Mouse (Mus musculus): ENCODE results near the gene Afap1. TPM values are rescaled to one million over a fixed set of nuclear protein-coding genes. Genes with fewer than 3 reads are reported as not detected.

Gene Afap1
- polyA plus RNA-seq, 1 experiment, result 12.4 TPM

DNA sequence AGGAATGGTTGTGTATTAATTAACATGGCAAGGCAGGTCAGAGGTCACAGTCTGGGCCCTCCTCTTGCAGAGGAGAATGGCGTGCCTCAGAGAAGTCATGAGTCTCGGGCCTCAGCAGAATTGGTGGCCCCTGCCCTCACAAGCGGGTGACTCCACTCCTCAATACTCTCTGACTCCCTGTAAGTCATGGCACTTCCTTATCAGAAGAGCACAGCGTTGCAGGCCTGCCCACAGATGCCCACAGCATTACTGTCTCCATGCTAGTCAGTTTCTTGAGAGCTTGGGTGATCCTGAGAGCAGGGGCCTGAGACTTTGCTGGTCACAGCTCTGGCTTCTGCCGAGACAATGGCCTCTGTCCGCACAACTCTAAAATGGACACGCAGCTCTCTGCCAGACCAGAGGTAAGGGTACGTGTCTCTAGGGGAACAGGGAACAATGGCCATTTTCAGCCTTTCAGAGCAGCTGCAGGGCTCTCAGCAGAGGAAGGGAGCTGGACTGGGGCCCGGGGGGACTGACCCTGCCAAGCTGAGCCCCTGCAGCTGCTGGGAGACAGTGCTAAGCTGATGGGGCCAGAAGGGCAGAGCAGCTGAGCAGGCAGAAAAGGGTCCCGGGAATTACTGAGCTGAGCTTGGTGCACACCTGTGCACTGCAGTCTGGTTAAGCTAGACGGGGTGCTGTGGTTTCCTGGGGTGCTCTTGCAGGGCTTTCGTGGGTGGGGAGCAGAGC is 77.4 kb downstream of the Afap1 start:
- no peak overlapping the region for H3K4me3 ChIP-seq
- H3K36me3 ChIP-seq (ENCODE audit: control insufficient read depth, insufficient read depth), result peaks cover 32% of the 10 kb centered on the region
- no peaks in the 10 kb centered on the region for H3K27me3 ChIP-seq (ENCODE audit: control insufficient read depth, insufficient read depth, insufficient read length)
- TF ChIP-seq SRF (IDR thresholded peaks at IDR 0.05; ENCODE audit: control insufficient read depth, insufficient read length, low read depth), result no peak
- TF ChIP-seq MYOG (IDR thresholded peaks at IDR 0.05; ENCODE audit: control insufficient read depth in 1 of 3, insufficient read depth in 1 of 3, insufficient read length in 2 of 3, low read depth in 2 of 3), result peak; percentile 80 to 97 (median 96)
- peak; percentile 19 to 95 (median 91) for TF ChIP-seq MYOD1 (IDR thresholded peaks at IDR 0.05; ENCODE audit: control insufficient read depth in 1 of 3, insufficient read length in 2 of 3, low read depth in 2 of 3)
- TF ChIP-seq CEBPB (IDR thresholded peaks at IDR 0.05; ENCODE audit: insufficient read depth, poor library complexity, severe bottlenecking), result no peak
- peak; percentile 75 for TF ChIP-seq TCF3 (IDR thresholded peaks at IDR 0.05; ENCODE audit: insufficient read length, low read depth)
- peak; percentile 75 for TF ChIP-seq TCF12 (IDR thresholded peaks at IDR 0.05; ENCODE audit: insufficient read depth, poor library complexity, severe bottlenecking)
- no peak overlapping the region for H3ac ChIP-seq (ENCODE audit: control insufficient read depth, insufficient read length)
- H3K4me2 ChIP-seq (ENCODE audit: low read depth), result no peak overlapping the region
- no peaks in the 10 kb centered on the region for H3K79me2 ChIP-seq (ENCODE audit: control insufficient read depth, insufficient read depth)

DNA sequence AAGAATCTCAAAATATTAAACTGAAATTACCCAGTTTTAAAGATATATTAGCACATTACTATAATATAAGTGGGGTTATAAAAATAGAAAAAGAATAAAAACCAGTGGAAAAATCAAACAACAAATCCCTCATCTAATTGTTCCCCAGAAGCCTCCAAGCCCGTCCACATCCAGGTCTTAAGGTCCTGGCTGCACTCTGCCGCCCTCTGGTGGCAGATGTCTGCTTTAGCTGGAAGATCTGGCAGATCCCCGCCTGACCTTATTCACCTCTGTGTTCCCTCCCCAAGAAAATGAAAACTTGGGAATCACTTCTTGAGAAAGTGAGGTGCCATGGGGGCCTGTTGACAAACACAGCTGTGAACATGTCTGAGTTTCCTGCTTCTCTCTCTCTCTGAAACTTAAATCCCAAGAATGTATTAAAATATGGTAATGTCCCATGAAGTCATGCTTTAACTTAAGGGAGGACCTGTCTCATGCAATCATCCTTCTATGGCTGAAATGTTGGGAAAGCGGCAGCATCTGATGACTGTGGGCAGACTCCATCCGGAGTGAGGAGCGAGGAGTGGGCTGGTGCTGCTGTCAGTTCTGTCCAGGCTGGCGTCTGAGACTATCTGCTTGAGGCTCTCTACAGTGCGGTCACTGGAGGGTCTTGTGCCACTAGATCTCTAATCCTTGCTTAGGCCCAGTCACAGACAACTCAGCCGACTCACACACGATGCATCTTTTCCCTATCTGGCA is 78.9 kb downstream of the Afap1 start:
- Histone ChIP-seq H3K4me3 (no peak overlapping the region), H3K27me3 (ENCODE audit: control insufficient read depth, insufficient read depth, insufficient read length) (no peaks in the 10 kb centered on the region), H3K4me2 (ENCODE audit: low read depth) (no peak overlapping the region), H3ac (ENCODE audit: control insufficient read depth, insufficient read length) (no peak overlapping the region), H3K79me2 (ENCODE audit: control insufficient read depth, insufficient read depth) (no peaks in the 10 kb centered on the region), H3K36me3 (ENCODE audit: control insufficient read depth, insufficient read depth) (peaks cover 39% of the 10 kb centered on the region)
- TF ChIP-seq POLR2A (IDR thresholded peaks at IDR 0.05; ENCODE audit: insufficient read length, low read depth) (no peak), USF1 (IDR thresholded peaks at IDR 0.05; ENCODE audit: low read depth) (no peak), MYOD1 (IDR thresholded peaks at IDR 0.05; ENCODE audit: control insufficient read depth in 1 of 3, insufficient read length in 2 of 3, low read depth in 2 of 3) (no peak), TCF3 (IDR thresholded peaks at IDR 0.05; ENCODE audit: insufficient read length, low read depth) (no peak), CEBPB (IDR thresholded peaks at IDR 0.05; ENCODE audit: insufficient read depth, poor library complexity, severe bottlenecking) (peak; percentile 77; the same call in 1 of the 2 replicates), TCF12 (IDR thresholded peaks at IDR 0.05; ENCODE audit: insufficient read depth, poor library complexity, severe bottlenecking) (no peak), MAX (IDR thresholded peaks at IDR 0.05; ENCODE audit: low read depth) (no peak), POLR2AphosphoS2 (IDR thresholded peaks at IDR 0.05; ENCODE audit: insufficient read length, low read depth) (peak; percentile 41), MYOG (IDR thresholded peaks at IDR 0.05; ENCODE audit: control insufficient read depth in 1 of 3, insufficient read depth in 1 of 3, insufficient read length in 2 of 3, low read depth in 2 of 3) (no peak), SRF (IDR thresholded peaks at IDR 0.05; ENCODE audit: control insufficient read depth, insufficient read length, low read depth) (no peak), E2F4 (IDR thresholded peaks at IDR 0.05; ENCODE audit: insufficient read depth) (no peak), REST (IDR thresholded peaks at IDR 0.05; ENCODE audit: insufficient read depth, insufficient read length) (no peak)

DNA sequence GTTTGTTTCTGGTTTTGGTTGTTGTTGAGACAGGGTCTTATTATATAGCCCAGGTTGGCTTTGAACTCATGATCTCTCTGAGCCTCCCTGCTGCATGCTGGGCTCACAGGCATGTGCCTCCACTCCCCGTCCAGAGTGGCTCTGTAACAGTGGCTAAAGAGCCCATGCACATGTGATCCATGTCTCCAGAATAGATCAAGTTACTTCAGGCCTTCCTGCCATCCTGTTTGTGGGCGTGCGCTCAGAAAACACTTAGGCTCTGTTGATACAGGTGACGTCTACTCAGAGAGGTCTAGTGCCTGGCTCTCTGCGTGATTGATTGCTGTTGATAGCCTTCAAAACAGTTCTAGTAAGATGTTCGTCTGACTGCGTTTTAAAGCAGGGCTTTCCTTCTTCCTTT is 79.6 kb downstream of the Afap1 start:
- Histone ChIP-seq H3K36me3 (ENCODE audit: control insufficient read depth, insufficient read depth) (peaks cover 35% of the 10 kb centered on the region), H3K4me3 (no peak overlapping the region), H3ac (ENCODE audit: control insufficient read depth, insufficient read length) (no peak overlapping the region), H3K27me3 (ENCODE audit: control insufficient read depth, insufficient read depth, insufficient read length) (no peaks in the 10 kb centered on the region), H3K4me2 (ENCODE audit: low read depth) (peak overlapping the region; percentile 64), H3K79me2 (ENCODE audit: control insufficient read depth, insufficient read depth) (no peaks in the 10 kb centered on the region)
- TF ChIP-seq MYOD1 (IDR thresholded peaks at IDR 0.05; ENCODE audit: control insufficient read depth in 1 of 3, insufficient read length in 2 of 3, low read depth in 2 of 3) (peak in 1 of 3 experiments; percentile 5), CEBPB (IDR thresholded peaks at IDR 0.05; ENCODE audit: insufficient read depth, poor library complexity, severe bottlenecking) (no peak), MAX (IDR thresholded peaks at IDR 0.05; ENCODE audit: low read depth) (peak; percentile 28), MYOG (IDR thresholded peaks at IDR 0.05; ENCODE audit: control insufficient read depth in 1 of 3, insufficient read depth in 1 of 3, insufficient read length in 2 of 3, low read depth in 2 of 3) (no peak), POLR2AphosphoS2 (IDR thresholded peaks at IDR 0.05; ENCODE audit: insufficient read length, low read depth) (no peak), TCF12 (IDR thresholded peaks at IDR 0.05; ENCODE audit: insufficient read depth, poor library complexity, severe bottlenecking) (no peak), POLR2A (IDR thresholded peaks at IDR 0.05; ENCODE audit: insufficient read length, low read depth) (no peak), TCF3 (IDR thresholded peaks at IDR 0.05; ENCODE audit: insufficient read length, low read depth) (no peak), USF1 (IDR thresholded peaks at IDR 0.05; ENCODE audit: low read depth) (peak; percentile 33), SRF (IDR thresholded peaks at IDR 0.05; ENCODE audit: control insufficient read depth, insufficient read length, low read depth) (peak; percentile 16), E2F4 (IDR thresholded peaks at IDR 0.05; ENCODE audit: insufficient read depth) (no peak), REST (IDR thresholded peaks at IDR 0.05; ENCODE audit: insufficient read depth, insufficient read length) (no peak)

DNA sequence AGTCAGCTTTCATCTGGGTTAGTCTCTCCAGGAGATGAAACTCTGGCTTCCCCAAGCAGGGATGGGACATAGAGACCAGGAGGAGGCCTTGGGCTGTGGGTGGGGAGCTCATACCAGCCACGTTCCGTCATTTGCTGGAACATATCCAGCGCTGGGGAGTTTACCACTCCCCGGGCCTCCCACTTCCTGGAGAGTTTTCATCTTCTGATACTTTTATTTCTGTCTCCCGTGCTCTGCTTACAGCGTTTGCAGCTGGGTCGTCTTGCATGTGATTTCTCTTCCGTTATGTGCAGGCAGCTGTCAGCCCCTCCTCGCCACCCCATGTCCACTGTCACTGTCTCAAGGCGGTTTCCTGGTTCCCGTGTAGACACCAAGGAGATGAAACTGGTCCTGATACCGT is 80.7 kb downstream of the Afap1 start:
- TF ChIP-seq TCF12 (IDR thresholded peaks at IDR 0.05; ENCODE audit: insufficient read depth, poor library complexity, severe bottlenecking) (no peak), MYOG (IDR thresholded peaks at IDR 0.05; ENCODE audit: control insufficient read depth in 1 of 3, insufficient read depth in 1 of 3, insufficient read length in 2 of 3, low read depth in 2 of 3) (peak in 2 of 3 experiments; percentile 66 to 70), MYOD1 (IDR thresholded peaks at IDR 0.05; ENCODE audit: control insufficient read depth in 1 of 3, insufficient read length in 2 of 3, low read depth in 2 of 3) (peak in 2 of 3 experiments; percentile 54 to 83)
- Histone ChIP-seq H3K4me2 (ENCODE audit: low read depth) (peak overlapping the region; percentile 64), H3K36me3 (ENCODE audit: control insufficient read depth, insufficient read depth) (peaks cover 26% of the 10 kb centered on the region), H3K27me3 (ENCODE audit: control insufficient read depth, insufficient read depth, insufficient read length) (no peaks in the 10 kb centered on the region), H3K4me3 (no peak overlapping the region), H3K79me2 (ENCODE audit: control insufficient read depth, insufficient read depth) (no peaks in the 10 kb centered on the region), H3ac (ENCODE audit: control insufficient read depth, insufficient read length) (no peak overlapping the region)
